Mouse (Mus musculus): ENCODE results near the gene Erbb3. TPM values are rescaled to one million over a fixed set of nuclear protein-coding genes. Genes with fewer than 3 reads are reported as not detected.

Erbb3 gene
- polyA plus RNA-seq, 1 experiment from 2014 or later = 22.3 TPM

DNA sequence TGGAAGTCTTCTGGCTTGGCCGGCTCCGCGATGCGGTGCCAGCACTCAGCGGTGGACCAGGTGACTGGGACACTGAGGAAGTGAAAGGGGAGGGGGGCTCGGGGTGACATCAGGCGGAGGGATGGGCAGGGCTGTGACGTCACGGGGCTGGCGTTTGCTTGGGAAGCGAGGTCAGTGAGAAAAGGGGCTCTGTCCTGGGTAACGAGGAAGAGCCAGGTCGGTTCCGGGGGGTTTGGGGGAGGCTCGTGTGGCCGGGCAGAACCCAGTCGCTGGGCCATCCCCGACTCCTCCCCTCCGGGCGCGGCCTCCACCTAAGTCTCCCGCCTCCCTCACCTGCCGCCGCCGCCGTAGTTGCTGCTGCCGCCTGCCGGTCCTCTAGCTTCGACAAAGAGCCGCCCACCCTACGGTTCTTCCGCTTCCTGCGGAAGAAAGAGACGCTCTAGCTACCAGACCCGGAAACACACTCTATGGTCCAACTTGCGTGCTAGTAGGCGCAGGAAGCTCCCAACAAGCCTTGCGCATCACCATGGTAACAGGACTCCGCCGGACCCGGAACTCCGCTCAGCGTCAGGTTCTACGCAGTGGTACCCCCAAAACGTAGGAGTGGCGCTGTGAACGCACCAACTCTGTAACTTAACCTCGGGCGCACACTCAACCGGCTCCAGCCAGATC, 42.0 kb downstream of the Erbb3 start, which contains the start of gene Zc3h10:
TSS of gene Zc3h10 (minus strand) at position 414 of the 672 bp plus-strand sequence.
- Histone ChIP-seq H3K27me3 (replicated peaks; ENCODE audit: control insufficient read depth, insufficient read depth, low read length) (no peaks in the 10 kb centered on the region), H3K36me3 (ENCODE audit: control insufficient read depth, insufficient read depth) (peaks cover 31% of the 10 kb centered on the region), H3K4me2 (replicated peaks; ENCODE audit: low read depth) (peak within 1 kb of the TSS; percentile 88), H3K27ac (ENCODE audit: low read depth, low read length) (peak within 1 kb of the TSS; percentile 89), H3K9ac (ENCODE audit: low read depth, low read length) (peak within 1 kb of the TSS; percentile 88), H3K4me3 (ENCODE audit: low read depth, low read length) (peak within 1 kb of the TSS; percentile 77), H3K4me1 (replicated peaks; ENCODE audit: control insufficient read depth, insufficient read depth, low read length) (no peaks in the 10 kb centered on the region), H3K9me3 (ENCODE audit: control insufficient read depth) (no peaks in the 10 kb centered on the region)
- peak; percentile 86 for ATAC-seq
- TF ChIP-seq CTCF (IDR thresholded peaks at IDR 0.05; ENCODE audit: low read depth) = peak; percentile 82
- under 1% methylated on average over 39 of the region's 50 CpGs for WGBS

GRCm38 (mm10) chr10:128546787-128547186, 42.7 kb downstream of the Erbb3 start:
- TF ChIP-seq CTCF (IDR thresholded peaks at IDR 0.05; ENCODE audit: low read depth) = no peak
- H3K9me3 ChIP-seq (ENCODE audit: control insufficient read depth) = no peaks in the 10 kb centered on the region
- peak overlapping the region; percentile 88 for H3K4me2 ChIP-seq (replicated peaks; ENCODE audit: low read depth)
- ATAC-seq = no peak
- peak overlapping the region; percentile 77 for H3K4me3 ChIP-seq (ENCODE audit: low read depth, low read length)
- no peaks in the 10 kb centered on the region for H3K27me3 ChIP-seq (replicated peaks; ENCODE audit: control insufficient read depth, insufficient read depth, low read length)
- H3K36me3 ChIP-seq (ENCODE audit: control insufficient read depth, insufficient read depth) = peaks cover 35% of the 10 kb centered on the region
- no peaks in the 10 kb centered on the region for H3K4me1 ChIP-seq (replicated peaks; ENCODE audit: control insufficient read depth, insufficient read depth, low read length)
- peak overlapping the region; percentile 62 for H3K9ac ChIP-seq (ENCODE audit: low read depth, low read length)
- 13% methylated on average over 7 of the region's 7 CpGs for WGBS
- H3K27ac ChIP-seq (ENCODE audit: low read depth, low read length) = peak overlapping the region; percentile 88

- no peak for ATAC-seq
- Histone ChIP-seq H3K4me2 (replicated peaks; ENCODE audit: low read depth) (peak overlapping the region; percentile 88), H3K27ac (ENCODE audit: low read depth, low read length) (peak overlapping the region; percentile 88; the same call in 1 of the 2 replicates), H3K27me3 (replicated peaks; ENCODE audit: control insufficient read depth, insufficient read depth, low read length) (no peaks in the 10 kb centered on the region), H3K36me3 (ENCODE audit: control insufficient read depth, insufficient read depth) (peaks cover 36% of the 10 kb centered on the region), H3K4me1 (replicated peaks; ENCODE audit: control insufficient read depth, insufficient read depth, low read length) (no peaks in the 10 kb centered on the region), H3K4me3 (ENCODE audit: low read depth, low read length) (peak overlapping the region; percentile 77), H3K9me3 (ENCODE audit: control insufficient read depth) (no peaks in the 10 kb centered on the region), H3K9ac (ENCODE audit: low read depth, low read length) (peak overlapping the region; percentile 31; the same call in 1 of the 2 replicates)
- WGBS = 8% methylated on average over 4 of the region's 4 CpGs
- peak; percentile 87 for TF ChIP-seq CTCF (IDR thresholded peaks at IDR 0.05; ENCODE audit: low read depth)
These were observed 43.1 kb downstream of the Erbb3 start for GRCm38 (mm10) chr10:128546361-128546760.

GRCm38 (mm10) chr10:128545570-128545898, 43.9 kb downstream of the Erbb3 start:
- Histone ChIP-seq H3K9me3 (ENCODE audit: control insufficient read depth) (no peaks in the 10 kb centered on the region), H3K36me3 (ENCODE audit: control insufficient read depth, insufficient read depth) (peaks cover 39% of the 10 kb centered on the region), H3K27ac (ENCODE audit: low read depth, low read length) (no peak overlapping the region), H3K4me2 (replicated peaks; ENCODE audit: low read depth) (no peak overlapping the region), H3K4me1 (replicated peaks; ENCODE audit: control insufficient read depth, insufficient read depth, low read length) (no peaks in the 10 kb centered on the region), H3K9ac (ENCODE audit: low read depth, low read length) (no peak overlapping the region), H3K4me3 (ENCODE audit: low read depth, low read length) (no peak overlapping the region), H3K27me3 (replicated peaks; ENCODE audit: control insufficient read depth, insufficient read depth, low read length) (no peaks in the 10 kb centered on the region)
- WGBS = 87% methylated on average over 3 of the region's 3 CpGs
- no peak for TF ChIP-seq CTCF (IDR thresholded peaks at IDR 0.05; ENCODE audit: low read depth)
- ATAC-seq = no peak

DNA sequence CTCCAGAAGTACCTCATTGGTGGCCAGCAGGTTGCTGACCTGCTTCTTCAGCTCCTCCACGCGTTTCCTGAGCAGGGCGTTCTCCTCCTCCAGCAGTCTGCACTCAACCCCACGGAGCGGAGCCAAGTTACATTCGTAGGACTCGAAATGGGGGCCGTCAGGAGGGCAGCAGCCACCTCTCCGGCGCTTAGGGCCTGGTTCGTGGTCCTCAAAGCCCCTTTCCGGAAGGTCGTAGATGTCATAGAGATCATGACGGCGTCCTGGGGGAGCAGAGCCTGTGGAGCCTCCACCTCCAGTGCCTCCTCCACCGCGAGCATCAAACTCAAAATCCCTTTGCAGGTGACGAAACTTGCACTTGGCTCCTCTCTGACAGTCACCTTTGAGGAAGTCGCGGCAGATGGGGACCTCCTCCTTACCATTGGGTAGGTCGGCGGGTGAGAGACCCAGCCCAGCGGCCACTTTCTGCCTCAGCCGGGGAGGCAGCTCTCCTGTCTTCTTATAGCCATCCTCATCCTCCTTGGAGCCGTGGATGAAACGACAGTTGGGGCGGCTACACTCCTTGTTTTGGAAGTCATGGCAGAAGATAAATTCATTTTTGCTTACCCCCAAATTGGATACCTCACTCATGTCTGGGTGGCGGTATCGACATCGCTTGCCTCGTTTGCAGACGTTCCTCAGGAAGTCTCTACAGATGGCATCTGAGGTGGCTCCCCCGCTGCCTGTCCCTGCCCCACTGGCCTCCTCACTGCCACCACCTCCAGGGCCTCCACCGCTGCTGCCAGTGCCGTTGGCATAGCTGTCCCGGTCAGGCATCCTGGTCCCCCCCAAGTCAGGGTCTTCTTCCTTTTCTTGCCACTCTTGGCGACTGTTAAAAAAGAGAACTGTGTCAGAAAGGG, 44.5 kb downstream of the Erbb3 start:
- H3K27ac ChIP-seq (ENCODE audit: low read depth, low read length) = no peak overlapping the region
- H3K36me3 ChIP-seq (ENCODE audit: control insufficient read depth, insufficient read depth) = peaks cover 39% of the 10 kb centered on the region
- H3K9me3 ChIP-seq (ENCODE audit: control insufficient read depth) = no peaks in the 10 kb centered on the region
- 93% methylated on average over 37 of the region's 37 CpGs for WGBS
- no peak overlapping the region for H3K9ac ChIP-seq (ENCODE audit: low read depth, low read length)
- no peak overlapping the region for H3K4me2 ChIP-seq (replicated peaks; ENCODE audit: low read depth)
- no peaks in the 10 kb centered on the region for H3K27me3 ChIP-seq (replicated peaks; ENCODE audit: control insufficient read depth, insufficient read depth, low read length)
- no peak overlapping the region for H3K4me3 ChIP-seq (ENCODE audit: low read depth, low read length)
- no peaks in the 10 kb centered on the region for H3K4me1 ChIP-seq (replicated peaks; ENCODE audit: control insufficient read depth, insufficient read depth, low read length)
- TF ChIP-seq CTCF (IDR thresholded peaks at IDR 0.05; ENCODE audit: low read depth) = no peak
- ATAC-seq = no peak

GRCm38 (mm10) chr10:128544151-128544657, 45.2 kb downstream of the Erbb3 start:
- H3K4me2 ChIP-seq (replicated peaks; ENCODE audit: low read depth) = no peak overlapping the region
- H3K27ac ChIP-seq (ENCODE audit: low read depth, low read length) = peak overlapping the region; percentile 35; the same call in 1 of the 2 replicates
- peaks cover 39% of the 10 kb centered on the region for H3K36me3 ChIP-seq (ENCODE audit: control insufficient read depth, insufficient read depth)
- H3K9ac ChIP-seq (ENCODE audit: low read depth, low read length) = no peak overlapping the region
- whole genome bisulfite sequencing = 95% methylated on average over 15 of the region's 15 CpGs
- TF ChIP-seq CTCF (IDR thresholded peaks at IDR 0.05; ENCODE audit: low read depth) = no peak
- no peaks in the 10 kb centered on the region for H3K27me3 ChIP-seq (replicated peaks; ENCODE audit: control insufficient read depth, insufficient read depth, low read length)
- no peak overlapping the region for H3K4me3 ChIP-seq (ENCODE audit: low read depth, low read length)
- ATAC-seq = no peak
- no peaks in the 10 kb centered on the region for H3K4me1 ChIP-seq (replicated peaks; ENCODE audit: control insufficient read depth, insufficient read depth, low read length)
- no peaks in the 10 kb centered on the region for H3K9me3 ChIP-seq (ENCODE audit: control insufficient read depth)
